Mouse (Mus musculus) layer of hippocampus, postnatal 10 days (tissue): ENCODE results near the gene Ngp. TPM values are rescaled to one million over a fixed set of nuclear protein-coding genes. Genes with fewer than 3 reads are reported as not detected.
"Not testable (repeated sequence)": the region's sequence is repeated elsewhere in the genome, so short reads cannot be mapped to it uniquely, and the experiment has no call there.

ENCODE experiments used
- DNase-seq, 2 experiments: peaks; one replicate each; pipeline ENCODE4 v3.0.0; 2021; ENCODE audit warnings: low spot score in 2 of 2
- long read RNA-seq: library from polyadenylated mRNA; stranded (forward); transcript quantifications from one replicate; pipeline ENCODE4 v2.0.0, GENCODE M21; 2023
- total RNA-seq, 2 experiments: library from RNA; stranded (reverse); gene quantifications; 2 replicates each; pipeline ENCODE4 v1.2.3; 2021

The Ngp gene
- total RNA-seq: 1 to 10 TPM in 1 of 2 experiments, not detected in 1; 5.9 TPM
- long read RNA-seq, transcript Ngp-201 (4 exons, 1,222 nt): major isoform, 8 of 10 reads
- long read RNA-seq, partial matches to known transcripts: 1 of 10 reads
- long read RNA-seq, other reads (novel, unspliced or antisense): 1 of 10 reads

DNA sequence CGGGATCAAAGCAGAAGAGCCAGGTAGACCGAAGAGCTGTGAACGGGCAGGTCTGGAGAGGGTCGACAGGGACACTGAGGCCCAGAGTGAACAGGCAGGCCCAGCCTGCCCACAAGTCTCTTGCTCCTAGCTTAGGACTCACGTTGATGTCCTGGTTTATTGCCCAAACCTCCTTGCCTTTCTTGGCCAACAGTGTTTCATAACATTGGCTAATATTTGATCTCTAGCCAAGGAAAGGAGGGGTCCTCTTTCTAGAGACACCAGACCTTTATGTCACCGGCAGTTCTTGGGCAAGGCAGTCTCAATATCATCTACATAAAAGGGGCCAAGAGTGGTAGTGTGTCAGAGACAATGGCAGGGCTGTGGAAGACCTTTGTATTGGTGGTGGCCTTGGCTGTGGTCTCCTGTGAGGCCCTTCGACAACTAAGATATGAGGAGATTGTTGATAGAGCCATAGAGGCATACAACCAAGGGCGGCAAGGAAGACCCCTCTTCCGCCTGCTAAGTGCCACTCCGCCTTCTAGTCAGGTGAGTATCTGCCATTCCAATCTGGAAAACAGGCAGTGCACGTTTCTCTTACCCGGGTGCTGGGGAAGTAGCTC, at the start of gene Ngp:
Ngp (plus strand) TSS at position 237 of the 602 bp plus-strand sequence.
- DNase-seq: no peak

DNA sequence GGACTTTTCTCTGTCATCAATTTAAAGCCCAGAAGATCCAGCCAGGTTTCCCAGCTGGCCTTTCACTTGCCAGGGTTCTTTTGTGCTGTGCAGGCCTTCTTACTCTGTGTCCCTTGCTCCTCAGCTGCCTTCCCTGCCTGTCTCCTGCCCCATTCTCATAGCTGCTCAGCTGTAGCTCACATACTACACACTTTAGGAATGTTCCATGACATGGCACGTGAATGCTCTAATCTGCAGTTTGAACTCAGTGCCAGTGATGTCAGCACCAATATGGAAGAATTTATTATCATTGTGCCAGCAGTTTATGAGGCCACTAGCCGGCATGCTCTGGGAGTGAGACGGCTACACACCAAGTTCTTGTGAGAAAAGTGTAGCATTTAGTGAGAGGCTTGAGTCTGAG, 49.7 kb upstream of the Ngp start:
- no peak for DNase-seq

GRCm38 (mm10) chr9:110373871-110374270, 45.7 kb upstream of the Ngp start:
- DNase-seq: no peak

- DNase-seq: no peak
These were observed 43.9 kb upstream of the Ngp start for GRCm38 (mm10) chr9:110375668-110376067.

- not testable (repeated sequence) for DNase-seq
These were observed 41.9 kb upstream of the Ngp start for GRCm38 (mm10) chr9:110377655-110378054.

DNA sequence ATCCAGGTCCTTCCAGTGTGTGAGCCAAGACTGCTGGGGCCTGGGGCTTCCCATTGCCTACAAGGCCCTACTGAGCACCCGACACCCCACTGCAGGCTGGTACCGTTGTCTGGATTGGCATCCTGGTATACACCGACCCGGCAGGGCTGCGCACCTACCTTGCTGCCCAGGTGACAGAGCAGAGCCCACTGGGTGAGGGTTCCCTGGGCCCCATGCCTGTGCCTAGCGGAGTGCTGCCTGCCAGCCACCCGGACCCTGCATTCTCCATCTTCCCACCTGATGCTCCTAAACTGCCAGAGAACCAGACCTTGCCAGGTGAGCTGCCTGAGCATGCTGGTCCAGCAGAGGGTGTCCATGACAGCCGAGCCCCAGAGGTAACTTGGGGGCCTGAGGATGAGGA, 40.2 kb upstream of the Ngp start:
- DNase-seq: no peak

DNA sequence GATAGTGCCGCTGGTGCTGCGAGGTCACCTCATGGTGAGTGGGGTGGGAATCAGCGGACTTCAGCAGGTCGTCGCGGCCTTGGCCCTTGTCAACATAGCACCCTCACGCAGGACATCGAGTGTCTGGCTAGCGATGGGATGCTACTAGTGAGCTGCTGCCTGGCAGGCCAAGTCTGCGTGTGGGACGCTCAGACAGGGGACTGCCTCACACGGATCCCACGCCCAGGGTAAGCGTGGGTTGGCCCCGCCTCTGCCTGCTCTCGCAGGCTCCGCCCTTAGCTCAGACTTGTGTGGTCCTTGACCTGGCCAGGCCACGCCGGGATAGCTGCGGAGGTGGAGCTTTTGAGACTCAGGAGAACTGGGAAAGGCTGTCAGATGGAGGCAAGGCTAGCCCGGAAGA, 38.9 kb upstream of the Ngp start:
- DNase-seq: no peak

GRCm38 (mm10) chr9:110381292-110381691, 38.3 kb upstream of the Ngp start:
- no peak for DNase-seq

DNA sequence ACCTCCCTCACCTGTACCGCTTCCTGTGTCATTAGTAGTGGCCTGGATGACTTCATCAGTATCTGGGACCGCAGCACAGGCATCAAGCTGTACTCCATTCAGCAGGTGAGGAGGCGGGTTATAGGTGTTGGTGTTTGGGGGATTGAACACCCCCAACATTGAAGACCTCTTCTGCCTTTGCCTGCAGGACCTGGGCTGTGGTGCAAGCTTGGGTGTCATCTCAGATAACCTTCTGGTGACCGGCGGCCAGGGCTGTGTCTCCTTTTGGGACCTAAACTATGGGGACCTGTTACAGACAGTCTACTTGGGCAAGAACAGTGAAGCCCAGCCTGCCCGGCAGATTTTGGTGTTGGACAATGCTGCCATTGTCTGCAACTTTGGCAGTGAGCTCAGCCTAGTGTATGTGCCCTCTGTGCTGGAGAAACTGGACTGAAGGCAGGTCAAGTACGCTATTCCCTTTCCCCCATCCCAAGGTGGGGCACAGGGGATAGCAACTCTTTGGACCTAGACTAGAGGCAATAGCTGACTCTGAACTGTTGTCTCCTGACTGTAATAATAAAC, 35.1 kb upstream of the Ngp start:
- no peak for DNase-seq

- DNase-seq: no peak
These were observed 31.5 kb upstream of the Ngp start for GRCm38 (mm10) chr9:110388011-110388410.

DNA sequence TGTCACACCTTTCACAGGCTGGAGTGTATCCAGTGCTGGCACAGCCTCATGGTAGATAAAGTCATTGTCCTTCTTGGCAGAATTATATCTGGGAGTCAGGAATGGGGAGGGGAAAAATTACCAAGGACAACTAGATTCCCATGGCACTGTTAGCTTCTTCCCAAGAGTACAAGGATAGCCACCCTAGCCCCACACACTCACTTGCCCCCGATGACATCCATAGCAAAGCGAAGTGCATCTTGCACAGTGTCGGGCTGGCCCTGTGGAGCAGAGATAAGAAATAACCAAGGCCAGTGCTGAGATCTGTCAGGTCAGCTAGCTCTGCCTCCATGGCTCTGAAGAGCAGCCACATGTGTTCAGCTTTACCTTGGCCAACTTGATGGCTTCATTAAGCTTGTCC, 28.7 kb upstream of the Ngp start:
- no peak for DNase-seq

GRCm38 (mm10) chr9:110393295-110393694, 26.3 kb upstream of the Ngp start:
- no peak for DNase-seq

- no peak for DNase-seq
These were observed 18.9 kb upstream of the Ngp start for GRCm38 (mm10) chr9:110400650-110401049.

DNA sequence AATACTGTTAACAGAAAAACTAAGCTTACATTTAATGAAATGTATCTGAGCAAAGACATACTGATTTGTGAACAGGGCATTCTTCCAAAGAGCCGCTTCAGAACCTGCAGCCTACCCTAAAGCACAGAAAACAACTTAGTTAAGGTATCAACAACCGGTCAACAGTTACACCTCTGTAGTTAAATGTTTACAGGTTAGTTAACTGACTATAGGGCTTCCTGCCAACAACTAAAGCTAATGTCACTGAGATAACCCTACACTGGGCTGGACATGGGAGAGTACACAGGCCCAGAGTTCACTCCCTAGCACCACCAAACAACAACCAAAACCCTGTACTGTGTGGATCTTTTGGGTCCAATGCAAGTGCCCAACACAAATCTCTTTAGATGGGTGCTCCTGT, 16.8 kb upstream of the Ngp start:
- DNase-seq: no peak

GRCm38 (mm10) chr9:110403240-110403639, 16.3 kb upstream of the Ngp start:
- not testable (repeated sequence) for DNase-seq

DNA sequence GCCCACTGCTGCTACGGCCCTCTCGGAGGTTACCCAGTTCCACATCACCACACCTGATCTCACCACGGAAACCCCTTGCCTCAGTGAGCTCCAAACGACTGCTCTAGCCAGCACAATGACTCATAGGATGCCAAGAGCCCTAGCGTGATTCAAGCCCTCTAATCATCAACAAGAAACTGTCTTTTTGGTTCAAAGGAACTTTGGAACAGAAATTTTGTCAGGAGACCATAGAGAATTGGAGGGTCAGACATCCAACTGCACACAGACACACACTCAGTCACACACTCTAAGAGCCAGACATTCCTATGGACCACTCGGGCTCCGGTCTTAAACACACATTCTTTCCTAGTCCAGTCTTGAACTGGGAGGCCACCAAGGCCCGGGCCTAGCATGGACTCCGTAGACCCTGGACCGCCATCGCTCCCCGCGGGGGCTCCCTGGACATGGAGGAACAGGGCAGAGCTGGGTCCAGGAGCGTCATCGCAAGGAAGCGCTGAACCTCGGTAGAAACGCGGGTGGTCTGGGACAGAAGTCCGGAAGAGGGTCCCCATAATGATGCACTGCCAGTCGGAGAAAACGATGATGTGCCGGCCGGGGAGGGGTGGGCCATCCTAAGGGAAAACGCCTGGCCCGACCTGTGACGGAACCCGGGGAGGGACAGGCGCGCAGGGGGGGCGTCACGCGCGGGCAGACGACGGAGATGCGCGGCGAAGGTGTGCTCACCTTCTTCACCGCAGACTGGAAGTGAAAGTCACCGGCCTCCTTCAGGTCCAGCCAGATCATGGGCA, 12.0 kb upstream of the Ngp start:
- no peak for DNase-seq

GRCm38 (mm10) chr9:110408099-110408773, 11.3 kb upstream of the Ngp start, which contains the start of gene Ptpn23:
TSS of gene Ptpn23 (minus strand) at chr9:110408213.
- peak; percentile 92 to 95 for DNase-seq

- peak; percentile 81 to 87 for DNase-seq
These were observed 8.3 kb upstream of the Ngp start for GRCm38 (mm10) chr9:110410908-110411887.

- DNase-seq: no peak
These were observed 6.6 kb upstream of the Ngp start for GRCm38 (mm10) chr9:110412926-110413325.

DNA sequence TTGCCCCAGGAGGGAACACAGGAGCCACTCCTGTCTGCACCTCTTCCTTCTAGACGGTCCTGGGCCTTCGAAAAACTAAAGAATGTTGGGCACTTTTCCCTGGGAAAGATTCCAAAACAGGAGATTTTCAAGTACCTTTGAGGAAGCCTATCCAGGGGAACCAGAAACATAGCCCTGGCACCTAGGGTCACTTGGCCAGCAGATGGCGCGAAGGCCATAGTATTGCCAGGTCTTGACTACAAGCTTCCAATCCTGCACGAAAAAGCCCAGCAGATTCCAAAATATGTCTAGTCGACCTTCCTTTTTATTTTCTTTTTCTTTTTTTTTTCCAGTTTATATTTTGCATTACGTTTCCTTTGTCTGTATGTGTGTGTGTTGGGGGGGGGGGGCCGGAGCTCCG, 5.8 kb upstream of the Ngp start:
- DNase-seq: peak; percentile 32 to 49
